Mouse (Mus musculus) ovary, postnatal 14 days (tissue): ENCODE results near the gene Cry1.

Experiments
- DNase-seq: peaks from one replicate; pipeline ENCODE4 v3.0.0; 2022; ENCODE audit warnings: low spot score

Gene Cry1

DNA sequence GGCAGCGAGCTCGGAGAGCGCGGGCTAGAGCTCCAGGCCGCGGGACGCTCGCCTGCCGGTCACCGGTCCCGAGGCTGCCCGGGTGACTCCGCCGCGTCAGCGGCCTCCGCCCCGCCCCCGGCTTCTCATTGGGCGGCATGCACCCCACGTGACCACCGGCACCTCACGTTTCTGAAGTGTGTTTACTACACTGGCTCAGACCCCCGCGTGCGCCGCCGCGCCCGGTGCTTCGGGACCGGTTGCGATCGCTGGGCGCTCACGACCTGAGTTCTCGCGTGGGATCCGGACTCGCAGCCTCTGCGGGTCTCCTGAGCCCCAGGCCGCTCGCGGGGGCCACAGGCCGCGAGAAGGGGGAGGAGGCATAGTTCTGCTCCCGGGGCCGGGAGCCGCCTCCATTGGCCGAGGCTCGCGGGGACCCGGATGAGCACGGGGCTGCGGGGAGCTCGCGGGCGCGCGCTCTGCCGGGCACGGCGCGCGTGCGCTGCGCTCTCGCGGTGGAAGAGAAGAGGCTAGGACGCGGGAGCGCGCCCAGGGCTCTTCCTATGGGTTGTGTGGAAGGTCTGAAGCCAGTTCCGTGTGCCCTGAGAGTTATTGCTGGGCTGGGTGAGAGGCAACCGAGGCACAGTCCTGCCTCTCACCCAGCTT, at the start of gene Cry1:
TSS of gene Cry1 (minus strand) at position 101 of the 645 bp plus-strand sequence.
- peak; percentile 95 for DNase-seq

DNA sequence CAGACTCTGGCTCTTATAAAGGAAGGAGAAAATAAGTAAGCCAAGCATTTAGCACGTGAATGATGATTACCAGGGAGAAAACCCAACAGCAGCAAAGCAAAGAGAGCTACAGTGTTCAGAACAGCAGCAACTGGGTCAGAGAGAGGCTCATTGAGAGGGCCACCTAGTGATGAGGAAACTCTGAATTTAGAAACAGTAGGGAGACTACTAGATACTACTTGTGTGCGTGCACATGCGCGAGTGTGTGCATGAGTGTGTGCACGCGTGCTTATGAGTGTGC, 36.8 kb upstream of the Cry1 start:
- no peak for DNase-seq

DNA sequence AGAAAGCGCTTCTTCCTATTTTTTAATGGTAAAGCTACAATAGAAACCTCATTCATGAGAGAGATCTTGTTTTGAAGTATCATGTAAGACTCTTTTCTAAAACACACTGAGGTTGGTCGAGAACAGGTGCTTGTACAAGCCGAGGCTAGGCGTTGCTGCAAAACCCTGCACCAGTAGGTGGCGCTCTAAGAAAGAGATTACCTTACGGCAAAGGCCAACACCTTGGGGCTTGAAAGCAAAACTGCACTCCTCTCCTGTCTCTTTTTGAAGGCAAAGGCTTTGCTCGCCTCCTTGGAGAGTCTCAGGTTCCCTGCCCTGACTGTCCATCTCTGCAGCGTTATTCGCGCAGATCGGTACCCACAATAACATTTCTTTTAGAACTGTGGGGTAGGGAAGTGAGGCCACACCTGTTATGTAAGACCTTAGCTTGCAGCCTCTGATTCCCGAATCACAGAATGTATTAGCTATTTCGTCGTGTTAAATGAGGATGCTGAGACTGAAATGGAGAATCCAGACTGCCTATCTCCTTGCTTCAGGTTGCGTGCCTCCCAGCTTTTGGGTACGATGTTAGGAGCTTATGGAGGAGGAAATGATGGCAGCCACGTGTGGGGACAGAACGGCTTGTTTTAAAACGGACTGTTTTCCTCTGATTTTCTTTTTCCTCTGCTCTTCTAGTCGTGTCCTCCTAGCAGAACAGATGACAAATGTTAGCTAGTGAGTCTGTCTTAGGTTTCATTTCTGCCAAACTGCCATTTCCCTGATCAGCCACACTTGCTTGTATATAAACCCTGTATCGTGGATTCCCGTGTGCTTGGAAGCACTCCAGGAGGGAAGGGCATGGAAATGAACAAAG, 36.3 kb upstream of the Cry1 start:
- DNase-seq, result peak; percentile 89

DNA sequence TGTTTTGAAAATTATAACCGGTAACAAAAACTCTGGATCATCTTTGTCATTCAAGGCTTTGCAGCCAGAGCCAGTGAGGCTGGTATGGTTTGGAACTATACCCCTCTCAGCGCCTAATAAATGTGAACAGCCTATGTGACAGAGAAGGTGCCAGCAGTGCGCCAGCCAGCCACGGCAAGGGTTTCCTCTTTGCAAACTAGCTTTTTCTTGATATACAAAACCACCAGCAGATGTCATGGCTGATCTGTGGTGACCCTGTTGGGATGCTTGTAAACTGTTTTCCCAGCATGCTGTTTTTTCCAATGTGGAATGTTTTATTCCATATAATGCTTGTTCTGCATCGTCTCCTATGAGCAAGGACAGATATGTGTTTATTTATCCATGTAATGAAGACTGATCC, 30.0 kb upstream of the Cry1 start:
- no peak for DNase-seq

DNA sequence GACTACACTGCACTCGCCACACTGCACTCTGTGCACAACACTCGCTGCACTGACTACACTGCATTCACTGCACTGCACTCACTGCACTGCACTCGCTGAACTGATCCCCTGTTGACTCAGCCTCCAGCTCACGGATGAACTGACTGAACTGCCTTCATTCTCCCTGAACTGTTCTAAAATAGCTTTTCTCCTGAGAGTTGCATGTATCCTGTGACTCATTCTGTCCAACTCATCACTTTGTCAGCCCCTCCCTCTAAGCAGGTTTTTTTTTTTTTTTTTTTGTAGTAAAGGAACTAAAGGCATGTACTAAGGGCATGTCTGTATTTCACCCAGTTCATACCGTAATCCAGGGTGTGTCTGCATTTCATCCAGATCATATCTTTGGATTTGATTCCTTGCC, 26.8 kb upstream of the Cry1 start:
- DNase-seq, result no peak

DNA sequence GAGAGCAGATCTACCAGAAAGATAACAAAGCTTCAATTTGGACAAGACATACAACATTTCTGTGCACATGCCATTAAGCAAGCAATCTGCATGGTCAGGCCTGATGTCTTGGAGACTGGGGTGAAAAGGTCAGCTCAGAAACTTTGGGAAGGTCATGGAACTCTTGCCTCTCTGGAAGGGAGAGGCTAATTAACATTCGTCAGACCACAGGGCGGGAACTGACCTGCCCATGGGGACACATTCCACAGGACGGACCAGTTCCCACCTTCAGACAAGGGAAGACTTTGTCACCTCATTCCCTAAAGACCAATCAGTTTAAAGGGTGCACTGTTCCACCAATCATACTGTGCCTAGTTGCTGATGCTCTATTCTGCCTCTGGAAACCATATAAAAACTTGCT, 25.3 kb upstream of the Cry1 start:
- DNase-seq, result no peak

DNA sequence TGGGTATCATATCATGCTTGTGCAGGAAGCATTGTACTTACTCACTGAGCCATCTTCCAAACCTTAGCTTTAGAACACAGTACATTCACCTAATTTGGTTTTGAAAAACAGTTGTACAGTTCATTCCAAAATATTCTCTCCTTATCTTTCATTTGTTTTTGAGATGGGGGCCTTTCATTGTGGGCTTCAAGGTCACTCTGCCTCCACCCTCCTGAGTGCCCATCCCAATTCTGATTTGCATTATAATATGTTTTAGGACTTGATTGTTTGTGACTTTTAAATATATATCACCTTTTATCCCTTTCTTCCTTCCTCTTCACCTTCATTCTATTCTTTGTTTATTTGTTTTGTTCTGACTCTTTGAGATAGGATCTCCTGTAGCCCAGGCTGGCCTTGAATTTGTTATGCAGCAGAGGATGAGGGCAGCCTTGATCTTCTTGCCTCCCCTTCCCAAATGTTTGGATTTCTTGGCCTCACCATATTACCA, 24.3 kb upstream of the Cry1 start:
- no peak for DNase-seq

DNA sequence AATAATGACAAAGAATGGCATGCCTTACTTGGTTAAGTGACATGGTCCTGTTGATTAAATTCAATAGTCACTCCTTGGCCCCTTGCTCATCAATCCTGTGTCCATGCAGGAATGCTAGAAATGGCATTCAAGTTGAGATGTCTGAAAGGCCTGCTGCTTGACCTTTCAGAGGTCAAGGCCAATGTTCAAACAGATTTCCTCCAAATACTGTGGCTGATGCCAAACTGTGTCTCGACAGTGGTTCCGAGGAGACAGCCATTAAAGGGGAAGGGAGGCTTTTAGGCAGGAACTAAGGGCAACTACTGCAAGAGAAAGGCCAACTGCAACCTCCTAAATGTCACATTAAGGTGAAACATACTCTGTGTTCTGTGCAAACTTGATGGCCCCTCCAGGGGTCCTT, 20.5 kb upstream of the Cry1 start:
- DNase-seq, result no peak

DNA sequence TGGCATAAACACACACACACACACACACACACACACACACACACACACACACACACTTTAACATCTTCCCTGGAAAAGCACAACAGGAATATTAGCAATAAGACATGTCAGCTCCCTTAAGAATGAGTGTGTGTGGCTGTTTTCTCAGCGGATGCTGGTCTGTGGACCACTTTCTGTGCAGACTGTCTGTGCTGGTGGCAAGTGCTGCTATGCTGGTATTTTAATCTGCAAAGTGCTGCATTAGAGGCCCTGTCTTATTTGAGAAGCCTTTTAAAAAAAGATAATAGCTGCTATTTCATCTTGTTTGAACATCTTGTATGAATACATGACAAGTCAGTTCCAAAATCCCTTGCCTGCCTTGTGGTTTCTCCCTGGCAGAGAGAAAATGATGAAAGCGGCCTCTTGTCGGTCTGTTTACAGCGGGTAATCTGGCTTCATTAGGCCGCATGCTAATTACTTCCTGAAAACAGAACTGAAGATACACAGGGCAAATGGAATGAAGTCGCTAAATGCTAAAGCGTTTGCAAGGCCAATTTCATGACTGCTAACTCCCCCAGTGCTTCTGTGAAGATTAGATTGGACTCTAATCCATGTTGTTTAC, 19.5 kb upstream of the Cry1 start:
- DNase-seq, result no peak

DNA sequence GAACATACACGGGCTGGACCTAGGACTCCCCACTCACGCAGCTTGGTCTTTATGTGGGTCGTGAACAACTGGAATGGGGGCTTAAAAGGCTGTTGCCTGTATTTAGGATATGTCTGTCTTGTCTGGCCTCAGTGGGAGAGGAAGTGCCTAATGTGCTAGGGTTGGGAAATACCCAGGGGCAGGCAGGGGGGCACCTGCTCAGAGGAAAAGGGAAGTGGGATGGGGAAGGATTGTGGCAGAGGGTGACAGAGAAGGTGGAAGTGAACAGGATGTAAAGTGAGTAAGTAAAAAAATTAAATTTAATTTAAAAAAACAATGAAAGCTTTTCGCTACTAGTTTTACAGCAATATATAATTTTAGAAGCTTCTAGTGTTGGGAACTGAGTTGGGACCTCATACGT, 9.7 kb upstream of the Cry1 start:
- DNase-seq, result no peak

DNA sequence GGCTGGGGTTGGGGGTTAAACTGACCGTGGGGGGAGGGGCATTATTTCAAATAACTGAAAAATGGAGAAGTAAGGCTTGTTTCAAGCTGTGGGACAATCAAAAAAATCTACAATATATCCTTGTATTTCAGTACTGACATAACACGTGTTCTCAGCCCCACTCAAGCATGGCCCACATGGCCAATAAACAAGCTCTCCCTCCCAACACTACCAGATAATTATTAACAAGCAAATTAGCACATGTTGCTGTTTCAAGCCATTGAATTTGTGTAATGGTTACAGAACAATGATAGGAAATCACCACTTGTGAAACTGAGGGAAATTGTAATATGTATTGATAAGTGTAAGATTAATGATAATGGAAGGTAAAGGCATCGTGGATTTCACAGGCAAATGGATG, 8.5 kb upstream of the Cry1 start:
- DNase-seq, result no peak

DNA sequence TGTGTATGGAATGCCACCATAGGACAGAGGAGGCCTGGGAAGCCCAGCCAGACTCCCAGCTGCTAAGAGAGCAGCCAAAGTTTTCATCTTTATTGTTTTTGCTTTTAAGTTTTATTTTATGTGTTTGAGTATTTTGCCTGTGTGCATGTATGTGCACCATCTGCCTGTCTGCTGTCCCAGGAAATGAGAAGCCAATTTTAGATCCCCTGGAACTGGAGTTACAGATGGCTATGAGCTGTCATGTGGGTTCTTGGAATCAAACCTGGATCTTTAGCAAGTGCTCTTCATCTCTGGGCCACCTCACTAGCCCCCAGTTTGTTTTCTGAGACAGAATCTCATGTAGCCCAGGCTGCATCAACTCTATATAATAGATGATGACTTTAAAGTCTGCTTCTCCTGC, 5.8 kb upstream of the Cry1 start:
- no peak for DNase-seq

DNA sequence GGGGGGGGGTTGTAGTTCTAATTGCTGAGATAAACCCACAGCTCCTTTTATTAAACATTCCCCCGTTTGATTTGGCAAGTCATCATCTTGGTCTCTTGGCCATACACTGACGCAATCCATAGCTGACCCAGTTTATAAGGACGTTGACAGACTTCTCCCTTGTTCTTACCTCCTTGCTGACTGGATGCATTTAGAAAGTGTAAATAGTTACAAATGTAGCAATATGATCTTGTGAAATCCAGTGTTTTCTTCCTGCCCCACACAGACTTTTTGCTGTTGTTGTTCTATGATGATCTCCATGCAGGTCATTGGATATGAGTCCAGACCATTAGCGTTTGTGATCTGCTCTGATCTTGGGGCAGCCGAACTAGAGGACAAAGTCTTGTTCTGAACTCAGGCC, 5.1 kb upstream of the Cry1 start:
- DNase-seq, result no peak

DNA sequence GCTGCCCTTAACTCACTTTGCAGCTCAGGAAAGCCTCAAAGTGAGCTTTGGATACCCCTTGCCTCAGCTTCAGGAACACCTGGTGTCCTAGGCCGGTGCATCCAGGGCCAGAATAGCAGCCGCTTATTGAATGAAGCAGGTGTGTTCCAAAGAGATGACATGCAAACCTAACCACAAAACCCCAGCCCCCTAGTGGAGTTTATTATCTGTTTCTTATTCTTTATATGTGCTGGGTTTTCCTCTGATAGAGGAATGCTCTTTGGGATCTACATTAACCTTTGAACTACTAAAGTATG, 1.6 kb upstream of the Cry1 start:
- DNase-seq, result no peak

DNA sequence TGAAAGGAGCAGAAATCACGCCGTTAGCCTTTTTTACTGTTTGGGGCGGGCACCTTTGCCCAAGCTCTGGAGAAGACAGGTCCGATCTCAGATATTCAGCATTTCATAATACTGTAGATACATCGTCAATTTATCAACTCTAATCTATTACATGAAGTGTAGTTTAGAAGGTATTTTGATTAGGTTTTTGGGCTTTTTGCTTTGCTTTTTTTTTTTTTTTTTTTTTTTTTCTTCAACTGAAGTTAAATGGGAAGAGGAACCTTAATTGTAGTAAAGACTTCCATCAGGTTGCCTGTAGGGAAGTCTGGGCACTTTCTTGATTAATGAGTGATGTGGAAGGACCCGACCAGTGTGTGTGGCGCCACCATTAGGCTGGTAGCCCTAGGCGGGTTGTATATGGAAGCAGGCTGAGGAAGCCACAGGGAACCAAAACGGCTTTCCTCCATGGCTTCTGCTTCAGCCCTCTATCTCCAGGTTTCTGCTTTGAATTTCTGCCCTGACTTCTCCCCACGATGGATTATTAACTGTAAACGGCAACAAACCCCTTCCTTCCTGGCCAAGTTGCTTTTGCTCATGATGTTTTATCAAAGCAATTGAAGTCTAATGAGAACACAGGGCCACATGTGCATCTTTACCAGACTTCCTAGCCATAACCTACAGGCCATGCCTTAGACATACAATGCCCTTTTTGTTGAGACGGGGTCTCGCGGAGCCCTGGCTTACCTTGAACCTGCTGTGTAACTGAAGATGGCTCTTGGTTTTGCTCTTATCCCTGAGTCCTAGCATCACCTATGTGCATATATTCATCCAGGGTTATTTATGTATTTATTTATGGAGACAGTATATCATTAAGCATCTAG, 1.0 kb upstream of the Cry1 start:
- no peak for DNase-seq

DNA sequence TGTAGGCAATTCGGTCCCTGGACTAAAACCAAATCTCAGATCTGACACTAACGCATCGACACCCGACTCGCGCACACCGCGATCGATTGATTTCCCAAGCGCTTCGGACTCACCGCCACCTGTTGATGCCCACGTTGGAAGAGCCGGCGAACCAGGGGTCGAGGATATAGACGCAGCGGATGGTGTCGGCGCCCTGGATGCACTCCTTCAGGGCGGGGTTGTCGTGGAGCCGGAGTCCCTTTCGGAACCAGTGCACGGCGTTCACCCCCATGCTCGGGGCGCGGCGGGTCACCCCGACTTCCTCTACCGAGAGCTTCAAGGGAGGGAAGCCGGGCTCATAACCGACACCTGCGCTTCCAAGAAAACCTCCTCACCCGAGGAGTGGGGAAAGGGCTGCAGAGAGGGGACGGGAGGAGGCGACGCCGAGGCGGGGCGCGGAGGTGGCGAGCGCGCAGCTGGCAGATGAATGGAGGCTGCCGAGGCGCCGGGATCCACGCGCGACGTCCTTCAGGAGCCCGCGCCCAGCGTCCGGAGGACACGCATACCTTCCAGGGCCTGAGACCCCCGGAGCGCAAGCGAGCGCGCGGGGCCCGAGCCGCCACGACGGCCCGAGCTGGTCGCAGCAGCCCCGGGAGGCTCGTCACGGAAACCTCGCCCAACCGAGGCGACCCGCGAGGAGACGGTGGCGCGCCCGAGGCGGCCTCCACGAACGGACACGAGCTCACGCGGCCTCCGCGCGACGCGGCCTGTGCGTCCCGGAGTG, 482 bp downstream of the Cry1 start:
- peak; percentile 31 for DNase-seq

DNA sequence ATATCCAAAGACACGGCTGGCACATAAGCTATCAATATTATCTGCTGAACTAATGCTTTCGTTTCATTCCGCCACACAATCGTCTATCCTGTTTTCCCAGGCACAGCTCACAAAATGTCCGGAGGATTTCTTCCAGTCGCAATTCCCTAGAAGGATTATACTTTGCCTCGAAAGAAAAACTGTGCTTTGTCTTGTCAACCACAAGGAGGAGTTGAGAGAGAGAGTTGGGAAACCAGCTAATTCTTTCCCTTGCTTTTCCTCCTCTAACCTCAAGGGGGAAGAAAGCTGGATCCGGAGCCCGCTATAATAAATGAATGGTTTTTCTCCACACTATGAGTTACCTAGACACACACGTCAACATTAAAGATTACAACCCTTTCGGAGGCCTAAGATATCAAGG, 1.2 kb downstream of the Cry1 start:
- DNase-seq, result peak; percentile 15

DNA sequence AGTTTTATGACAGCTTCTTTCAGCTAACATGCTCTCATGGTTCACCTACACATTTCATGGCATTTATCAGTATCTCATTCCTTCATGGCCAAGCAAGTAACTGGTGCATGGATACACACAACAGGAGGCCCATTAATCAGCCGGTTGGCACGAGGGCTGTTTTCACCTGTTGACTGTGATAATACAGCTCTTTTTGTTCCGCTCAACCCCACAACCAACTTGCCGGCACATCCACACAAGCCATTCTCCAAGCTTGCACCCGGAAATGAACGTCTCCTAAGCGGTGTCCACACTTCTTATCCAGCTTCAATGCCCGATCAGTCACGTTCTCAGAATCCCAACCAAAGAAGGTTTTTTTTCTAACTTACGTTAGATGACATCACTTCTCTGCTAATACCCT, 2.1 kb downstream of the Cry1 start:
- no peak for DNase-seq

DNA sequence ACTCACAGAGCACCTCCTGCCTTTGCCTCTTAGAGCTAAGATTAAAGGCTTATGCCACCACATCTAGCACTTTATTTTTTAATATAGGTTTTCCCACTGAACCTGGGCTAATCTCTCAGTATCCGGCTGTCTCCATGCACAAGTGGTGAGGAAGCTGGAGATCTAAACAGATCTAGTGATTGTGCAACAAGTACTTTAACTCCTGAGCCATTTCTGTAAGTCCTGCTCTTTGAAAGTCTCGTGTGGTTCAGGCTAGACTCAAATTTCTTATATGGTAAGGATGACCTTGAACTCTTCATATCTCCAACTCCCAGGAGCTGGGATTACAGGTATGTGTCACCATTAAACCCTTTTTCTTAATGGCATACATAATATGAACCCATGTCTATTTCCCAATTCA, 8.2 kb downstream of the Cry1 start:
- DNase-seq, result no peak

DNA sequence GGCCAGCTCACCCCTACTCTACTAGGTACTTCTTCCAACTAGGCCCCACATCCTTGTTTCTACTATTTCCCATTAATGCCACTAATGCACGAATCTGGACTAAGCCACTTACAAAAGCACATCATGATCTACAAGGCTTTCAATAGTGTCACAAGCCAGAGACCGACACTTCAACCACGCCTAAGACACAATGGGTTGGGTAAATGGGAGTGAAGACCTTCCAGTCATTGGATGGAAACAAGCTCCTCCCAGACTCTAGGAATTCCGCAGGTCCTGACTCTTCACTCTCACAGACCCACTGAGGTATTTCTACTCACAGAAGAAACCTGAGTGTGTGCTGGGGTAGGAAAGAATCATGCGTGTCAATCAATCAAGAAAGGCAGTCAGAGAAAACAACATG, 19.6 kb downstream of the Cry1 start:
- DNase-seq, result no peak

DNA sequence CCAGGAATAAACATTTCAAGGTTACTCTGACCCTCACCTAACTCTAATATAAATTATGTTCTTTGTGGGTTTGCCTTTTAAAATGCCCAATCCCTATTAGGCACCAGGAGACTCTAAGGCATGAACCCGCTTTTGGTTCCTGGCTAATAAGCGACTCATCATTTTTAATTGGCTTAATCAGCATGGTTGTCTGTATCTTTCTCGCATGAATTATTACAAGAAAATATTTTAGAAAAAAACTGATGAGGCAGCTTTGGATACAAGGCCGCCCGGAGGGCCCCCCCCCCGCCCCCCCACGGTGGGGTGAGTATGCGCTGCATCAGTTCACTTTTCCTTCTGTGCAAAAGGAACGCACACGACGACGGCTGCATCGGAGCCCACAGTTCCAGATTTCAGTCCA, 20.1 kb downstream of the Cry1 start:
- no peak for DNase-seq

DNA sequence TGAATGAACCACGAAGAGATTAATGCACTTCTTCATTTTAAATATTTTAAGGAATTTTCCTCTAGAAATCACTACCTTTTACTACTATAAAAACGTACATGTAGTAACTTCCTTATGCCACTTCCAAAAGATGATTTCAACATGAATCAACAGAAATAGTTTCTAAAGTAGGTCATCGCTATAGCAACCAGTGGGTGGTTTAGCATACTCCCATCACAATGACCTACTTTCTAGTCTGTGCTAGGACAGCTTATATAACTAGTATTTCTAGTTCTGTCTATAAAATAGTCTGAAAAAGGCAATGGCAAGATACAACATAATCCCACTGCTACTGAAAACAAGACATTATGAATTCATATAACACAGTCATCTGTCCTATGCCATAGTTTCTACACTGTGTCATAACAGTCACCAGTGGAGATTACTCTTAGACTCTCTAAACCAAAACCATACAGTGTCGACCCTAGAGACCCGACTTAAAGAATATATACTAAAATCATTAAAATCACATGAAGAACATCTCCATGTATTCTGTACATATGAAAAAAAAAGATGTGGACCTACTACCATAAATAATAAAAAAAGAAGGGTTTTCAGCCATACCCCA, 23.0 kb downstream of the Cry1 start:
- no peak for DNase-seq
